Mouse (Mus musculus) neural tube, embryonic 12.5 days (tissue): Measurements from ENCODE around the gene Scn3b. TPM values are rescaled to one million over a fixed set of nuclear protein-coding genes. Genes with fewer than 3 reads are reported as not detected.
A peak's percentile ranks its signal among the peaks of the same experiment; 100 is the strongest.

Experiments
- ATAC-seq: fragments of 200-750 bp; cut with Nextera tagmentation; 2 replicates; pipeline ENCODE4 v1.8.0; 2017; ENCODE audit warnings: low read depth, mild to moderate bottlenecking, moderate TSS enrichment, moderate library complexity; ENCODE audit not compliant: low FRiP score
- H3K27ac ChIP-seq: fragments of 300-500 bp; sonication (generic); 2 replicates; pipeline ENCODE4 v1.5.1; 2016
- H3K27me3 ChIP-seq: fragments of 300-500 bp; sonication (generic); replicated peaks from 2 replicates; pipeline ENCODE4 v1.6.1; 2016; ENCODE audit warnings: mild to moderate bottlenecking
- H3K36me3 ChIP-seq: fragments of 300-500 bp; sonication (generic); 2 replicates; pipeline ENCODE4 v1.6.1; 2016; ENCODE audit warnings: mild to moderate bottlenecking
- H3K4me1 ChIP-seq: fragments of 300-500 bp; sonication (generic); 2 replicates; pipeline ENCODE4 v1.6.1; 2016
- H3K4me2 ChIP-seq: fragments of 300-500 bp; sonication (generic); replicated peaks from 2 replicates; pipeline ENCODE4 v1.6.1; 2016; ENCODE audit warnings: mild to moderate bottlenecking
- H3K4me3 ChIP-seq: fragments of 300-500 bp; sonication (generic); 2 replicates; pipeline ENCODE4 v1.5.1; 2016
- H3K9ac ChIP-seq: fragments of 300-500 bp; sonication (generic); 2 replicates; pipeline ENCODE4 v1.6.1; 2016; ENCODE audit warnings: mild to moderate bottlenecking
- H3K9me3 ChIP-seq: fragments of 300-500 bp; sonication (generic); 2 replicates; pipeline ENCODE4 v1.6.1; 2016; ENCODE audit warnings: mild to moderate bottlenecking
- WGBS: fragments of 180-500 bp; shearing (Covaris S2); methylation state at CpG from one replicate; pipeline ENCODE4 v1.1.7; 2016; 5-methylcytosine and 5-hydroxymethylcytosine counted together
- polyA plus RNA-seq: library from polyadenylated mRNA; unstranded; fragments of >200 nt; fragmentation: Nextera tagmentation; extraction: Ambion mirVana; gene quantifications from 2 replicates; pipeline ENCODE4 v1.2.1, GENCODE M21; 2016

The Scn3b gene
- polyA plus RNA-seq, 1 experiment from 2014 or later: 61.0 TPM

GRCm38 (mm10) chr9:40320879-40321667, 52.1 kb downstream of the Scn3b start:
- no peak overlapping the region; the same call in 1 of the 2 replicates for H3K4me2 ChIP-seq
- no peak overlapping the region for H3K9ac ChIP-seq
- H3K9me3 ChIP-seq: no peaks in the 10 kb centered on the region
- peak; percentile 54 for ATAC-seq
- 66% methylated on average over 12 of the region's 12 CpGs for whole genome bisulfite sequencing
- no peak overlapping the region for H3K4me3 ChIP-seq
- no peak overlapping the region; the same call in 1 of the 2 replicates for H3K27ac ChIP-seq
- H3K4me1 ChIP-seq: 0 out of 2 replicates have a peak, but pooled peaks cover 3% of the 10 kb centered on the region
- no peaks in the 10 kb centered on the region for H3K36me3 ChIP-seq
- no peaks in the 10 kb centered on the region for H3K27me3 ChIP-seq

GRCm38 (mm10) chr9:40321668-40322003, 52.6 kb downstream of the Scn3b start:
- no peaks in the 10 kb centered on the region for H3K9me3 ChIP-seq
- no peaks in the 10 kb centered on the region for H3K36me3 ChIP-seq
- WGBS: 71% methylated on average over 3 of the region's 3 CpGs
- ATAC-seq: no peak
- no peak overlapping the region for H3K4me3 ChIP-seq
- no peak overlapping the region for H3K9ac ChIP-seq
- H3K4me2 ChIP-seq: no peak overlapping the region
- H3K4me1 ChIP-seq: 0 out of 2 replicates have a peak, but pooled peaks cover 3% of the 10 kb centered on the region
- no peak overlapping the region for H3K27ac ChIP-seq
- H3K27me3 ChIP-seq: no peaks in the 10 kb centered on the region

DNA sequence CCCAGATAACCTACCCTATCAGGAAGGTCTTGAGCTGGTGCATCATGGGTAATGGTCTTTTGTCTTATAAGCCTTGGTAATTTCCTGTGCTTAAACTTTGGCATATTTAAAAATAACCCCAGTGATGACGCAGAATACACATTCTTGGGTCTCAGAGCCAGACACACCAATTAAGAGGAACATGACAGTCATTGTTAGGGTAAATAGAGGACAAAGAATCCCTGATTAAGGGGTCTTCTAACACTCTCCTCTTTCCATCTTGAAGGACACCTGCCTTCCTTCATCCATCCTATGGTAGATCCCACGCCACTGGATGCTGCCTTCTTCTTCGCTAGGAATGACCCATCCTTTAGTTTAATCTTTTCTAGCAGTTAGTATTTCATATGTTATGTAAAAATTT, 53.4 kb downstream of the Scn3b start:
- no peak overlapping the region for H3K4me3 ChIP-seq
- WGBS: 90% methylated on average over 3 of the region's 3 CpGs
- no peak for ATAC-seq

GRCm38 (mm10) chr9:40323171-40323570, 54.2 kb downstream of the Scn3b start:
- Histone ChIP-seq H3K36me3 (no peaks in the 10 kb centered on the region), H3K4me1 (0 out of 2 replicates have a peak, but pooled peaks cover 3% of the 10 kb centered on the region), H3K4me3 (no peak overlapping the region), H3K27ac (no peak overlapping the region), H3K9ac (no peak overlapping the region), H3K9me3 (no peaks in the 10 kb centered on the region), H3K27me3 (no peaks in the 10 kb centered on the region), H3K4me2 (no peak overlapping the region)
- WGBS: 75% methylated on average over 5 of the region's 5 CpGs
- no peak for ATAC-seq

More for the DNA sequence above, 53.4 kb downstream of the Scn3b start:
- H3K27ac ChIP-seq: no peak overlapping the region
- H3K9ac ChIP-seq: no peak overlapping the region
- H3K4me2 ChIP-seq: no peak overlapping the region
- no peaks in the 10 kb centered on the region for H3K27me3 ChIP-seq
- no peaks in the 10 kb centered on the region for H3K36me3 ChIP-seq
- H3K4me1 ChIP-seq: 0 out of 2 replicates have a peak, but pooled peaks cover 3% of the 10 kb centered on the region
- no peaks in the 10 kb centered on the region for H3K9me3 ChIP-seq

- no peaks in the 10 kb centered on the region for H3K27me3 ChIP-seq
- no peaks in the 10 kb centered on the region for H3K9me3 ChIP-seq
- WGBS: 88% methylated on average over 6 of the region's 6 CpGs
- no peak overlapping the region for H3K27ac ChIP-seq
- no peak overlapping the region for H3K9ac ChIP-seq
- no peak for ATAC-seq
- H3K4me2 ChIP-seq: no peak overlapping the region
- no peaks in the 10 kb centered on the region for H3K36me3 ChIP-seq
- 0 out of 2 replicates have a peak, but pooled peaks cover 3% of the 10 kb centered on the region for H3K4me1 ChIP-seq
- H3K4me3 ChIP-seq: no peak overlapping the region
Observed at GRCm38 (mm10) chr9:40323773-40324172, 54.8 kb downstream of the Scn3b start.

DNA sequence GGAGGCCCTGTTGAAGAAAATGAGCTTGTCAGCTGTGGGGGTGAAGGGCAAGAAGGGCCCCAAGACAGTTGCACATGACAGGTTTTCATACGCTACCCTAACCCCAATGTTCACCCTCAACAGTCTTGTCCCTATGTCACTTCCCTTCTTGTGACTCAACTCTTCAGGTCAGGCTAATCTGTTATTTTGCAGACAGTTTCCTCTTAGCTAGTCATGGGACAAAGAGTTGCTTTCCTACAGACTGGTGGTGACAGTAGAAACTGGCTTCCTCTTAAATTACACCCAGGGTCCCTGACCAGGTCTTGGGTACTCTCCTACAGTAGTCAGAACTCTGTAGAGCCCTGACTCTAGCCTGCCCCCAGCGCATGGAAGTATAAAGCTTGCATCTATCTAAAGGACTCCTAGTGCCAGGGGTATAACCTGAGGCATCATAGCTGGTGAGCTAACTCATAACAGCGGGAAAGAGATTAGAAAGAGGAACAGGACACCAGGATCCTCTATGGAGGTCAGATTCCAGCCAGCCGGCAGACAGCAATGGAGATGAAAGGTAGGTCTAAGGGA, 55.3 kb downstream of the Scn3b start:
- Histone ChIP-seq H3K9me3 (no peaks in the 10 kb centered on the region), H3K4me3 (no peak overlapping the region), H3K4me2 (no peak overlapping the region), H3K4me1 (0 out of 2 replicates have a peak, but pooled peaks cover 3% of the 10 kb centered on the region), H3K9ac (no peak overlapping the region), H3K27ac (no peak overlapping the region), H3K36me3 (no peaks in the 10 kb centered on the region), H3K27me3 (no peaks in the 10 kb centered on the region)
- no peak for ATAC-seq
- 90% methylated on average over 4 of the region's 4 CpGs for WGBS

- ATAC-seq: no peak
- 0 out of 2 replicates have a peak, but pooled peaks cover 3% of the 10 kb centered on the region for H3K4me1 ChIP-seq
- no peak overlapping the region for H3K4me2 ChIP-seq
- 96% methylated on average over 6 of the region's 6 CpGs for WGBS
- no peaks in the 10 kb centered on the region for H3K9me3 ChIP-seq
- H3K27ac ChIP-seq: no peak overlapping the region
- no peaks in the 10 kb centered on the region for H3K36me3 ChIP-seq
- no peak overlapping the region for H3K9ac ChIP-seq
- H3K4me3 ChIP-seq: no peak overlapping the region
- no peaks in the 10 kb centered on the region for H3K27me3 ChIP-seq
Observed at GRCm38 (mm10) chr9:40324826-40325225, 55.8 kb downstream of the Scn3b start.

GRCm38 (mm10) chr9:40326260-40326915, 57.4 kb downstream of the Scn3b start:
- ATAC-seq: no peak

DNA sequence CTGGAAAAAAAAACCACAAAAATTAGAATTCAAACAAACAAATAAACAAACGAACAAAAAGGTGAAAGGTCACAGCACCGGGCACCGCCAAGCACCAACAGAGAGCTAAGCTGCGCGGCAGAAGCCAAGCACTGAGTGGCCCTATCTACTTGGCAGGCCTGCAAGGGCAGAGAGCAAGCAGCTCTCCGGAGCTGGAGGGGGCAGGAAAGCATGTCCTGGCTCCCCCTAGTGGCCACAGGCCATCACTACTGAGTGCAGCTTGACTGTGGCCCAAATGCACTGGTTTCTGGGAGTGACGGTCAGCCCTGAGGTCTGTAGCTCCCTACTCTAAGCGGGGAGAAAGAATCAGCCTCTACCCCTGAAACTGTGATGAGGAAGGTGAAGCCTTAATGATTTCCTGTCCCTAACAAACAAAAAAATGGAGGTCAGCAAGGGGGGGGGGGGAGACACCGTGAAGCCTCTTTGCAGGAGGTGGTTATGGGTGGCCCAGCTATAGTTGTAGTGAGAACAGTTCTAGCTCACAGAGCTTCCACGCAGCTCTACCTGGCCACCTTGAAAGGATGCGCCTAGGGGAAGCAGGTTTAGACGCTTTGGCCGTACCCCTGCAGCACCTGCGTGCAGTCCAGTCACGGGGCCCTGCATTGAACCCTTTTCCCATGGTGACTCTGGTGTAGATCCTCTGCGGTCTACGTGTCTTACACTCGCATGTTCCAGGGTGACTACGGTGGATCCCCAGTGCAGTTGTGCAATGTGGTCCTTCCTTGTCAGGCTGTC, 61.8 kb downstream of the Scn3b start:
- Histone ChIP-seq H3K4me3 (no peak overlapping the region), H3K36me3 (no peaks in the 10 kb centered on the region), H3K9ac (no peak overlapping the region), H3K4me2 (no peak overlapping the region), H3K4me1 (no peaks in the 10 kb centered on the region), H3K27me3 (no peaks in the 10 kb centered on the region), H3K9me3 (no peaks in the 10 kb centered on the region), H3K27ac (no peak overlapping the region)
- peak; percentile 82 for ATAC-seq
- 58% methylated on average over 19 of the region's 19 CpGs for WGBS

More at GRCm38 (mm10) chr9:40326260-40326915, 57.4 kb downstream of the Scn3b start:
- Histone ChIP-seq H3K36me3 (no peaks in the 10 kb centered on the region), H3K4me1 (no peaks in the 10 kb centered on the region), H3K4me2 (no peak overlapping the region), H3K4me3 (no peak overlapping the region), H3K9me3 (no peaks in the 10 kb centered on the region), H3K27ac (no peak overlapping the region), H3K27me3 (no peaks in the 10 kb centered on the region), H3K9ac (no peak overlapping the region)
- 73% methylated on average over 7 of the region's 7 CpGs for WGBS

DNA sequence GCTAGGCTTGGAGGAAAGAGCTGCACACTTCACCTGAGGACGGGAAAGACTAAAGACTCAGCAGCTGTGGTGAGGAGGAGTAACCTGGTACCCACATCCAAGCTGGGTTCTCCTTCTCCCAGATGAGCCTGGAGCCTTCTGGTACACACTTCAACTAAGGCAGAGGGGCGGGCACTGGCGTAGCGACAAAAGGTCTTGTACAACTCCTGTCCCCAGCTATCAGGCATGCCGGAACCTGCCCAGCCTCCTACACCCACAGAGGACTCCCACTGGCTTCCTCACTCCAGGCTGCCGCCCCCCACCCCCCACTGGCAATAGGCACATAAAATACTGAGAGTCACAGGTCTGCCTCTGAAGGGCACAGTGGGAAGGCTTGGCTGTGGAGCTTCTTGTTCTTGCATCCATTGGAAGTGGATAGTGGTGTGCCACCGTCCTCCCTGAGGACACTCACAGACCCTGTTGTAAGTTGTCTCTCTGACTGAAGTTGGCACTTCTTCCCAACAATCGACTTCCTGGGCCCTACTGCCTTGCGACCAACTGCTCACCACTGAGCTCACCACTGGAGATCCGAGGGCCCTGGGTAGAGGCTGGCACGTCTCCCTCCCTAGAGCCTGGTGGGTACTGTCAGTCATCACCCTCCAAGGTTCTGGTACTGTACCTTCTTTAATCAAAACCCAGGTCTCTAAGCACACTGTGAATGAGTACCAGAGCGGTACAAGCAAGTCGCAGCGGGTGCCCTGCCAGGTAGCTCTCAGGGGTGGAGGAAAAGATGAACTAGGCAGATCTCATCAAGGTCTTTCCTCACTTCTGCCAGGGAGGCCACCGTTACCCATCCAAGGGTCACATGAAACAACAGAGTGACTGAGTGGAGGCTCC, 62.6 kb downstream of the Scn3b start:
- Histone ChIP-seq H3K9me3 (no peaks in the 10 kb centered on the region), H3K27ac (no peak overlapping the region), H3K4me3 (no peak overlapping the region), H3K4me2 (no peak overlapping the region), H3K36me3 (no peaks in the 10 kb centered on the region), H3K27me3 (no peaks in the 10 kb centered on the region), H3K4me1 (no peaks in the 10 kb centered on the region), H3K9ac (no peak overlapping the region)
- 92% methylated on average over 15 of the region's 15 CpGs for WGBS
- ATAC-seq: no peak

DNA sequence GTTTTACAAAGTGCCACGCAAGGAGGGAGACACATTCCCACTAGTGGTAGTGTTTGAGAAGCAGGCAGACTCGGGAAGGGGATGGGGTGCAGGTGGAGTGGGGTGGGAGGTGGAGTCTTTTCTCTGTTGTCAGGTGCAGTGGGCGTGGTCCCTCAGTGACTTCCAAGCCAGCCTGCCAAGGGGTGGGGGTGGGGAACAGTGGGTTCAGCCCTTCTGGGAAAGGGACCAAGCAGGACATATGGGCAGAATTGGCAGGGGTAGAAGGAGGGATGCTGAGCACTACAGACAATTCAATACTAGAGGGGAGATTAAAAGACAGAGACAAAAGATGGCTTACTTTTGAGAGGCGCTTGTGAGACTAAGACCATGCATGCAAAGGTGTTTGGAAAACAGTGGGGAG, 63.3 kb downstream of the Scn3b start:
- Histone ChIP-seq H3K4me2 (no peak overlapping the region), H3K36me3 (no peaks in the 10 kb centered on the region), H3K27ac (no peak overlapping the region), H3K27me3 (no peaks in the 10 kb centered on the region), H3K9me3 (no peaks in the 10 kb centered on the region), H3K4me3 (no peak overlapping the region), H3K4me1 (no peaks in the 10 kb centered on the region), H3K9ac (no peak overlapping the region)
- WGBS: 90% methylated on average over 4 of the region's 4 CpGs
- ATAC-seq: no peak
